Mouse (Mus musculus) testis, adult 2 months (tissue): Measurements from ENCODE around the gene Tsen54.

ENCODE experiments used
- CTCF ChIP-seq: fragments of 200-500 bp; IDR thresholded peaks from 2 replicates; pipeline ENCODE4 v1.5.1; 2012; ENCODE audit warnings: low read depth, mild to moderate bottlenecking, inconsistent platforms, low read length, moderate library complexity; ENCODE audit not compliant: control insufficient read depth, insufficient read depth, insufficient replicate concordance
- POLR2A ChIP-seq: fragments of 200-500 bp; IDR thresholded peaks from 2 replicates; pipeline ENCODE4 v1.6.1; 2012; ENCODE audit warnings: low read depth, mild to moderate bottlenecking, inconsistent platforms, low read length, moderate library complexity; ENCODE audit not compliant: control insufficient read depth

DNA sequence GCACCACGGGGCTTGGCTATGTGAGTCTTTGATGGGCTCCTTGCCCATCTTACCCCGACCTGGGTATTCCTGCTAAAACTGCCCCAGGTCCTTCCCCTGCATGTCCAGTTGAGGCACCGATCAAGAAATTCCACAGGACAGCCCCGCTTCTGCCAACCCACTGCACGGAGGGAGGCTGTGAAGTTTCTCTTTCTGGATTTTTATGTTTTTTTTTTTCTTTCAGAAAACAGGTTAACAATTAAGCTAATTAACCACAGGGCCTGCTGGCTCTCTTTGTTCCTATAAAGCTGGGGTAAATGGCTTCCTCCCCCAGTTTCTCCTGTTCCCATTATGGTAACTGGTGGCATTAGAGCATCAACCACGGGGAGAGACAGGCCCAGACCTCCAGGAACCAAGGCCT, 19.5 kb downstream of the Tsen54 start:
- TF ChIP-seq POLR2A: no peak
- no peak for TF ChIP-seq CTCF
